Mouse (Mus musculus): ENCODE measurements at regions not wholly inside any gene's neighbourhood (a gene's known extent, or its start where the extent isn't known, plus 50 kb on each side); places are given as distances from the start of the nearest gene placed in this dataset.

DNA sequence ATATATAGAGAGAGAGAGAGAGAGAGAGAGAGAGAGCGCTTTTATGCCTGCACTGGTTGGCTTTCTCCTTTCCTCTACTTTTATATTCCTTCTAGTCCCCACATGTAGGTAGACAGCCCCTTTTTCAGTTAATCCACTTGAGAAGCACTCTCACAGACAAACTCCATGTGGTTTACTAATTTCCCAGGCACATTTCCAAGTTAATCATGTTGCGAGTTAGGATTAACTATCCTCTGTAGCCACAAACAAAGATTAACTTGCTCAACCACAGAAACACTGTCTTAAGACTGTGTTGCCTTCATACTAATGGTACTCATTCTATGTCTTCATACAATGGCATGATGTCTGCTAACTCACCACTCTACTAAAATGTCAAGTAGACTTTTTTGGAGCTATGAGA is 548.0 kb downstream of the Pdcd6ip start:
- Histone ChIP-seq H3K27me3 (ENCODE audit: control insufficient read depth, insufficient read depth, low read length, poor library complexity, severe bottlenecking) (no peaks in the 10 kb centered on the region), H3K4me1 (ENCODE audit: control insufficient read depth, insufficient read depth, low read length) (no peaks in the 10 kb centered on the region), H3K9ac (ENCODE audit: low read depth, poor library complexity, severe bottlenecking) (no peak overlapping the region), H3K9me3 (replicated peaks; ENCODE audit: control insufficient read depth, insufficient read depth, low read length, poor library complexity, severe bottlenecking) (no peaks in the 10 kb centered on the region), H3K27ac (ENCODE audit: insufficient read depth, low read length) (no peak overlapping the region), H3K4me3 (ENCODE audit: low read depth, low read length) (no peak overlapping the region), H3K36me3 (ENCODE audit: control insufficient read depth, insufficient read depth, low read length, poor library complexity, severe bottlenecking) (no peaks in the 10 kb centered on the region)
- TF ChIP-seq CTCF (IDR thresholded peaks at IDR 0.05; ENCODE audit: low read depth, low read length) = no peak
- no peak for TF ChIP-seq EP300 (IDR thresholded peaks at IDR 0.05; ENCODE audit: insufficient read depth, low read depth, low read length)
- TF ChIP-seq POLR2A (IDR thresholded peaks at IDR 0.05; ENCODE audit: insufficient read depth, low read length) = no peak

DNA sequence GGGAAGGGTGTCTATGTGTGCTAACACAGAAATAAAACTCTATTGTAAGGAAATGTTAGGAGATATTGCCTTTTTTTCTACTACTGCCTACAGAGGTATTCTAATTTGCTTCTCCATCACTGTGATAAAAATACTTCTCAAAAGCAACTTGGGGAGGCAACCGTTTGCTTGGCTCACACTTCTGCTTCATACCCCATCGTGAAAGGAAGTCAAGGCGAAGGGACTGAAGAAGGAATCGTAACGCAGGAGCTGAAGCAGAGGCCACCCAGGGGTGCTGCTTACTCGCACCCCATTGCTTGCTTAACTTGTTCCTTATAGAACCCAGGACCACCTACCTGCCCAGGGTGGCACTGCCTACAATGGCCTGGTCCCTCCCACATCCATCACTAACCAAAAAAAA is 550.0 kb downstream of the Pdcd6ip start:
- Histone ChIP-seq H3K27ac (ENCODE audit: insufficient read depth, low read length) (no peak overlapping the region), H3K4me1 (ENCODE audit: control insufficient read depth, insufficient read depth, low read length) (no peaks in the 10 kb centered on the region)
- TF ChIP-seq EP300 (IDR thresholded peaks at IDR 0.05; ENCODE audit: insufficient read depth, low read depth, low read length) = no peak
- TF ChIP-seq POLR2A (IDR thresholded peaks at IDR 0.05; ENCODE audit: insufficient read depth, low read length) = no peak
- no peak for TF ChIP-seq CTCF (IDR thresholded peaks at IDR 0.05; ENCODE audit: low read depth, low read length)

DNA sequence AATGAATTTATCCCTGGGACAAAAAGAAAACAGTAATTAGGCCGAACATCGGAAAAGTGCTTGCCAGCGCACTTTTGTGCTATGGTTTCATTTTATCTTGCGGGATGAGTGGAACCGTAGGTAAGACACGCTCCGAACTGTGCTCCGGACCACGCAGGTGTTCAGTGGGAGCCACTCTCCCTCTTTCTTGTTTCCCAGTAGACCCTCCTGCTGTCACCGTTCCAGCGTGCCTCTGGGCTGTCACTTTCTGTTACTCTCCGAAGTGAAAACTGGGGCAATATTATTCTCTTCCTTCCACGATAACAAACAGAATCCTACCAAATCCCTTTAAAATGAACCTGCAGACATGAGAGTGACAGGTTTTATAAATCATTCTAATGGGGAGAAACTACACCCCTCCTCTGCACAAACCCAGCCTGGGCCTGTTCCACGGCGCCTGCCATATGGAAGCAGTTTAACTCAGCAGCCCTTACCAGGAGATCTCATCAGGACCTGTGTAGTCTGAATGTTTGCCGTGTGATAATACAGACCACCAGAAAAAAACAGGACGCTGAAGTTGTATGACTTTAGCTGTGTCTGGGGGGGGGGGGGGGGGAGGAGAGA is 550.5 kb downstream of the Pdcd6ip start:
- H3K27ac ChIP-seq (ENCODE audit: insufficient read depth, low read length) = no peak overlapping the region
- TF ChIP-seq CTCF (IDR thresholded peaks at IDR 0.05; ENCODE audit: low read depth, low read length) = no peak
- TF ChIP-seq EP300 (IDR thresholded peaks at IDR 0.05; ENCODE audit: insufficient read depth, low read depth, low read length) = no peak
- TF ChIP-seq POLR2A (IDR thresholded peaks at IDR 0.05; ENCODE audit: insufficient read depth, low read length) = no peak
- no peaks in the 10 kb centered on the region for H3K9me3 ChIP-seq (replicated peaks; ENCODE audit: control insufficient read depth, insufficient read depth, low read length, poor library complexity, severe bottlenecking)

More for the DNA sequence above, 550.0 kb downstream of the Pdcd6ip start:
- H3K4me3 ChIP-seq (ENCODE audit: low read depth, low read length) = no peak overlapping the region
- H3K9ac ChIP-seq (ENCODE audit: low read depth, poor library complexity, severe bottlenecking) = no peak overlapping the region
- no peaks in the 10 kb centered on the region for H3K27me3 ChIP-seq (ENCODE audit: control insufficient read depth, insufficient read depth, low read length, poor library complexity, severe bottlenecking)
- no peaks in the 10 kb centered on the region for H3K36me3 ChIP-seq (ENCODE audit: control insufficient read depth, insufficient read depth, low read length, poor library complexity, severe bottlenecking)
- no peaks in the 10 kb centered on the region for H3K9me3 ChIP-seq (replicated peaks; ENCODE audit: control insufficient read depth, insufficient read depth, low read length, poor library complexity, severe bottlenecking)

DNA sequence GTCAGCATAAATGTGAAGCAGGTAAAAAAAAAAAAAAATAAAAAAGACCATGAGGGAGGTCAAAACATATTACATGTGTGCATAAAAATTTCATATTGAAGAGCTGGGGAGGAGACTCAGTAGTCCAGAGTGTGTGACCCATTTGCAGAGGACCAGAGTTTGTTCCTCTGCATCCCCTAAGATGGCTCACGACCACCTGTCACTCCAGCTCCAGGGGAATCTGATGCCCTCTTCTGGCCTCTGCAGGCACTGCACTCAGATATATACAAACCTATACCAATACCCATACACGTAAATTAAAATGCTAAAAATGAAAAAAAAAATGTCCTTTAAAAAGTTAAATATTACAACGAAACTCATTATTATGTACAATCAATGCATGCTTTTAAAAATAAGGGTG is 551.4 kb downstream of the Pdcd6ip start:
- Histone ChIP-seq H3K4me1 (ENCODE audit: control insufficient read depth, insufficient read depth, low read length) (no peaks in the 10 kb centered on the region), H3K27me3 (ENCODE audit: control insufficient read depth, insufficient read depth, low read length, poor library complexity, severe bottlenecking) (no peaks in the 10 kb centered on the region), H3K9me3 (replicated peaks; ENCODE audit: control insufficient read depth, insufficient read depth, low read length, poor library complexity, severe bottlenecking) (no peaks in the 10 kb centered on the region), H3K9ac (ENCODE audit: low read depth, poor library complexity, severe bottlenecking) (no peak overlapping the region), H3K36me3 (ENCODE audit: control insufficient read depth, insufficient read depth, low read length, poor library complexity, severe bottlenecking) (no peaks in the 10 kb centered on the region), H3K4me3 (ENCODE audit: low read depth, low read length) (no peak overlapping the region), H3K27ac (ENCODE audit: insufficient read depth, low read length) (no peak overlapping the region)
- TF ChIP-seq POLR2A (IDR thresholded peaks at IDR 0.05; ENCODE audit: insufficient read depth, low read length) = no peak
- no peak for TF ChIP-seq EP300 (IDR thresholded peaks at IDR 0.05; ENCODE audit: insufficient read depth, low read depth, low read length)
- TF ChIP-seq CTCF (IDR thresholded peaks at IDR 0.05; ENCODE audit: low read depth, low read length) = peak; percentile 57

More for the DNA sequence above, 550.5 kb downstream of the Pdcd6ip start:
- Histone ChIP-seq H3K36me3 (ENCODE audit: control insufficient read depth, insufficient read depth, low read length, poor library complexity, severe bottlenecking) (no peaks in the 10 kb centered on the region), H3K4me3 (ENCODE audit: low read depth, low read length) (no peak overlapping the region), H3K4me1 (ENCODE audit: control insufficient read depth, insufficient read depth, low read length) (no peaks in the 10 kb centered on the region), H3K9ac (ENCODE audit: low read depth, poor library complexity, severe bottlenecking) (no peak overlapping the region), H3K27me3 (ENCODE audit: control insufficient read depth, insufficient read depth, low read length, poor library complexity, severe bottlenecking) (no peaks in the 10 kb centered on the region)

DNA sequence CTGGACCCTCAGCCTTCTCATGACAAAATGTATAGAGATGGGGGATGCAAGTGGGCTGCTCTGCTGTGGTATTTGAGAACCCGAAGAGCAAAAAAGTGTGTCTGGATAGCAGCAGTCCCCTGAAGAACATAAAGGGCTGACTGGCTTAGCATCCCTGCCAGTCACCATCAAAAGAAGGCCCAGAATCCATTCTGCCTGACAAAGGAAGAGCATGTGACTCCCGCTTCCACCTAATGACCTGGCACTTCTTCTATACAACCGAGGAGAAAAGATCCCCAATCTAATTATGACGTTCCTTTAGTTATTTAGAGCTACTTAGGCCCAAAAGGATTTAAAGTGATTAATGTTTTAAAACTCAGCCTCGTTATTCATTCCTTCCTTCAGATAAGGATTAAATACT is 559.0 kb downstream of the Pdcd6ip start:
- Histone ChIP-seq H3K27me3 (ENCODE audit: control insufficient read depth, insufficient read depth, low read length, poor library complexity, severe bottlenecking) (no peaks in the 10 kb centered on the region), H3K9me3 (replicated peaks; ENCODE audit: control insufficient read depth, insufficient read depth, low read length, poor library complexity, severe bottlenecking) (no peaks in the 10 kb centered on the region), H3K36me3 (ENCODE audit: control insufficient read depth, insufficient read depth, low read length, poor library complexity, severe bottlenecking) (no peaks in the 10 kb centered on the region), H3K9ac (ENCODE audit: low read depth, poor library complexity, severe bottlenecking) (no peak overlapping the region), H3K4me3 (ENCODE audit: low read depth, low read length) (no peak overlapping the region), H3K27ac (ENCODE audit: insufficient read depth, low read length) (no peak overlapping the region), H3K4me1 (ENCODE audit: control insufficient read depth, insufficient read depth, low read length) (no peaks in the 10 kb centered on the region)
- TF ChIP-seq EP300 (IDR thresholded peaks at IDR 0.05; ENCODE audit: insufficient read depth, low read depth, low read length) (no peak), CTCF (IDR thresholded peaks at IDR 0.05; ENCODE audit: low read depth, low read length) (no peak), POLR2A (IDR thresholded peaks at IDR 0.05; ENCODE audit: insufficient read depth, low read length) (no peak)

DNA sequence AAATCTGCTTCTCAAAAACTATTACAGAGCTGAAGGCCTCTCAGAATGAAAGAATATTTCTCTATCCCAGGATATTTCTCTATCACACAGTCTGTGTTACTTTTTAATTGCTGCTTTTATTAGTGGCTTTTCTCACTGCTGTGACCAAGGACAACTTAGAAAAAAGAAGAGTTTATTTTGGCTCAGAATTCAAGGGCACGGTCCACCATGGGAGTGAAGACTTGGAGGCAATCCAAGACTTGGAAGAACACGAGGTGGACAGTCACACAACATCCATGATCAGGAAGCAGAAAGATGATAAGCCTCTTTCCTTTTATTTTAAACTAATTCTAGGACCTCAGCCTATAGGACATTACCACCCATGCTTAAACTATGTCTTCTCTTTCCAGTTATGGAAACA is 561.5 kb downstream of the Pdcd6ip start:
- H3K36me3 ChIP-seq (ENCODE audit: control insufficient read depth, insufficient read depth, low read length, poor library complexity, severe bottlenecking) = no peaks in the 10 kb centered on the region
- no peak for TF ChIP-seq EP300 (IDR thresholded peaks at IDR 0.05; ENCODE audit: insufficient read depth, low read depth, low read length)
- no peak for TF ChIP-seq CTCF (IDR thresholded peaks at IDR 0.05; ENCODE audit: low read depth, low read length)
- no peak for TF ChIP-seq POLR2A (IDR thresholded peaks at IDR 0.05; ENCODE audit: insufficient read depth, low read length)
- H3K4me1 ChIP-seq (ENCODE audit: control insufficient read depth, insufficient read depth, low read length) = no peaks in the 10 kb centered on the region
- no peaks in the 10 kb centered on the region for H3K9me3 ChIP-seq (replicated peaks; ENCODE audit: control insufficient read depth, insufficient read depth, low read length, poor library complexity, severe bottlenecking)
- H3K27ac ChIP-seq (ENCODE audit: insufficient read depth, low read length) = no peak overlapping the region
- H3K4me3 ChIP-seq (ENCODE audit: low read depth, low read length) = no peak overlapping the region
- H3K9ac ChIP-seq (ENCODE audit: low read depth, poor library complexity, severe bottlenecking) = no peak overlapping the region
- H3K27me3 ChIP-seq (ENCODE audit: control insufficient read depth, insufficient read depth, low read length, poor library complexity, severe bottlenecking) = no peaks in the 10 kb centered on the region

Measured in ES-Bruce4 (cell line).